In the genomic region with DNA sequence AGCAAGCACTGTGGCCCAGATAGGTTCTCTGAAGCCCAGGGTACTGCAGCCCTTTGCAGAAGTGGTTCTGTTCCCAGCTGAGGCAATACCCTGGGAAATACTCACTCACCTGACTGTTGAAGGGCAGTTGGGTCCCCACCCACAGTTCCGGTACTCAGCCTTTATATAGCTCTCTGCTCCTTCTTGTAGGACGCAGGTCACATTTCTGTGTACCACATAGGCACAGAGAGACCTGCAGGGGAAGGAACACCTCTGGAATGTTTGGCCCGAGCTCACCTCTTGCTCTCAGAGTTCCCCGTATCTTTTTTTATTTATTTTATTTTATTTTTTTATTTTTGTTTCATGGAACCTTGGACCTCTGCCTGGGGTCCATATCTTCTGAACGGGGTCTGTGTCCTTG, we compare ENCODE assay signal across 29 mouse cellular contexts. TPM values are rescaled to one million over a fixed set of nuclear protein-coding genes. Genes with fewer than 3 reads are reported as not detected.
DNase-seq lines count a peak whose midpoint lies in the region; ATAC-seq and TF ChIP-seq lines count a peak whose summit lies in the region.
"Had no signal": no experiment of that assay in that cellular context is flagged by ENCODE, and none has a peak within 500 bp of the region (broad histone marks: within the 10 kb centered on the region; RNA-seq: fewer than 3 reads in every experiment).

No protein-coding gene starts in this region.

- peaks cover 8% of the 10 kb centered on the region for H3K27me3 ChIP-seq in heart, adult 2 months (ENCODE audit: control insufficient read depth, insufficient read depth, low read length)
- peaks cover 21% of the 10 kb centered on the region for H3K27me3 ChIP-seq in lung, postnatal 0 days (replicated peaks; ENCODE audit: insufficient read depth, low read length)
- H3K27me3 ChIP-seq in intestine, embryonic 16.5 days (replicated peaks; ENCODE audit: control insufficient read depth, insufficient read depth, low read length): peaks cover 25% of the 10 kb centered on the region
- H3K27me3 ChIP-seq in stomach, embryonic 16.5 days (ENCODE audit: control insufficient read depth, insufficient read depth, low read length): peaks cover 17% of the 10 kb centered on the region
- H3K27me3 ChIP-seq in liver, postnatal 0 days (ENCODE audit: insufficient read depth, low read length): peaks cover 34% of the 10 kb centered on the region

- H3K27ac ChIP-seq in heart, adult 2 months: peak overlapping the region; percentile 26; the same call in 1 of the 2 replicates
- no peak overlapping the region for H3K27ac ChIP-seq in lung, postnatal 0 days (ENCODE audit: low read length)
- H3K27ac ChIP-seq in intestine, embryonic 16.5 days (ENCODE audit: low read length): no peak overlapping the region
- H3K27ac ChIP-seq in stomach, embryonic 16.5 days (ENCODE audit: low read length): no peak overlapping the region
- no peak overlapping the region for H3K27ac ChIP-seq in liver, postnatal 0 days (ENCODE audit: low read depth)
- H3K27ac ChIP-seq: forebrain, embryonic 12.5 days; hindbrain, embryonic 10.5 days; kidney, embryonic 15.5 days; layer of hippocampus, adult 2 months had no signal

- no peak overlapping the region for H3K9ac ChIP-seq in heart, adult 2 months (ENCODE audit: low read depth, low read length)
- H3K9ac ChIP-seq in lung, postnatal 0 days (replicated peaks; ENCODE audit: low read depth): no peak overlapping the region
- no peak overlapping the region for H3K9ac ChIP-seq in intestine, embryonic 16.5 days (ENCODE audit: low read depth, low read length)
- no peak overlapping the region for H3K9ac ChIP-seq in stomach, embryonic 16.5 days (ENCODE audit: low read length)
- H3K9ac ChIP-seq in liver, postnatal 0 days (replicated peaks): no peak overlapping the region
- H3K9ac ChIP-seq: forebrain, postnatal 0 days; kidney, embryonic 15.5 days had no signal

- H3K4me1 ChIP-seq in heart, adult 2 months (ENCODE audit: control insufficient read depth, insufficient read depth, low read length): no peaks in the 10 kb centered on the region
- H3K4me1 ChIP-seq in lung, postnatal 0 days (ENCODE audit: insufficient read depth, low read depth, low read length): 0 out of 2 replicates have a peak, but pooled peaks cover 3% of the 10 kb centered on the region
- peaks cover 12% of the 10 kb centered on the region; the same call in 1 of the 2 replicates for H3K4me1 ChIP-seq in intestine, embryonic 16.5 days (ENCODE audit: control insufficient read depth, insufficient read depth, low read length)
- peaks cover 8% of the 10 kb centered on the region; the same call in 1 of the 2 replicates for H3K4me1 ChIP-seq in stomach, embryonic 16.5 days (ENCODE audit: control insufficient read depth, insufficient read depth, low read length)
- H3K4me1 ChIP-seq in liver, postnatal 0 days (ENCODE audit: insufficient read depth): 0 out of 2 replicates have a peak, but pooled peaks cover 4% of the 10 kb centered on the region

- H3K79me2 ChIP-seq in heart, adult 2 months (replicated peaks; ENCODE audit: control insufficient read depth, insufficient read depth, low read length): no peaks in the 10 kb centered on the region

- H3K9me3 ChIP-seq in lung, postnatal 0 days (ENCODE audit: low read length): no peaks in the 10 kb centered on the region
- no peaks in the 10 kb centered on the region for H3K9me3 ChIP-seq in intestine, embryonic 16.5 days (ENCODE audit: control insufficient read depth, low read length)
- H3K9me3 ChIP-seq in stomach, embryonic 16.5 days (replicated peaks; ENCODE audit: control insufficient read depth, low read length): no peaks in the 10 kb centered on the region
- no peaks in the 10 kb centered on the region for H3K9me3 ChIP-seq in liver, postnatal 0 days (ENCODE audit: low read length)
- H3K9me3 ChIP-seq: forebrain, embryonic 12.5 days; heart, embryonic 12.5 days; hindbrain, embryonic 10.5 days; kidney, embryonic 15.5 days had no signal

- H3K4me2 ChIP-seq in lung, postnatal 0 days (replicated peaks; ENCODE audit: low read depth, low read length): no peak overlapping the region
- peak overlapping the region; percentile 93 for H3K4me2 ChIP-seq in intestine, embryonic 16.5 days (ENCODE audit: low read depth, low read length)
- peak overlapping the region; percentile 83 for H3K4me2 ChIP-seq in stomach, embryonic 16.5 days (ENCODE audit: low read depth, low read length)
- no peak overlapping the region for H3K4me2 ChIP-seq in liver, postnatal 0 days (ENCODE audit: low read depth, low read length)

- TF ChIP-seq CTCF in heart, adult 2 months (IDR thresholded peaks at IDR 0.05): no peak
- no peak for TF ChIP-seq CTCF in lung, postnatal 0 days (IDR thresholded peaks at IDR 0.05)
- no peak for TF ChIP-seq CTCF in liver, postnatal 0 days (IDR thresholded peaks at IDR 0.05; ENCODE audit: low read depth)

- ATAC-seq in lung, postnatal 0 days: peak; percentile 32
- ATAC-seq in intestine, embryonic 16.5 days: no peak
- no peak for ATAC-seq in stomach, embryonic 16.5 days (ENCODE audit: insufficient read depth, low FRiP score)
- ATAC-seq in liver, postnatal 0 days: no peak
- ATAC-seq: midbrain, embryonic 16.5 days; Patski had no signal

- H3K4me3 ChIP-seq in heart, adult 2 months: no peak overlapping the region
- no peak overlapping the region for H3K4me3 ChIP-seq in lung, postnatal 0 days (ENCODE audit: low read depth, low read length)
- H3K4me3 ChIP-seq in intestine, embryonic 16.5 days (ENCODE audit: low read length): peak overlapping the region; percentile 61; the same call in 1 of the 2 replicates
- no peak overlapping the region for H3K4me3 ChIP-seq in stomach, embryonic 16.5 days (replicated peaks; ENCODE audit: low read length)
- H3K4me3 ChIP-seq in liver, postnatal 0 days (ENCODE audit: low read depth, low read length): no peak overlapping the region
- H3K4me3 ChIP-seq: layer of hippocampus, adult 2 months had no signal

- WGBS in heart, adult 2 months: 86% methylated on average over 5 of the region's 5 CpGs
- 64% methylated on average over 5 of the region's 5 CpGs for WGBS in lung, postnatal 0 days
- 73% methylated on average over 5 of the region's 5 CpGs for WGBS in intestine, embryonic 16.5 days
- WGBS in stomach, embryonic 16.5 days: 77% methylated on average over 5 of the region's 5 CpGs
- 71% methylated on average over 5 of the region's 5 CpGs for WGBS in liver, postnatal 0 days (ENCODE audit: insufficient replicate concordance)

- TF ChIP-seq POLR2A in heart, adult 2 months (IDR thresholded peaks at IDR 0.05; ENCODE audit: insufficient read depth, low read depth, low read length): no peak

- no peaks in the 10 kb centered on the region for H3K36me3 ChIP-seq in heart, adult 2 months (ENCODE audit: control insufficient read depth, insufficient read depth, low read length)
- H3K36me3 ChIP-seq in lung, postnatal 0 days (ENCODE audit: insufficient read depth, low read length): no peaks in the 10 kb centered on the region
- peaks cover 2% of the 10 kb centered on the region; the same call in 1 of the 2 replicates for H3K36me3 ChIP-seq in intestine, embryonic 16.5 days (ENCODE audit: control insufficient read depth, insufficient read depth, low read length)
- H3K36me3 ChIP-seq in stomach, embryonic 16.5 days (ENCODE audit: control insufficient read depth, insufficient read depth, low read length): no peaks in the 10 kb centered on the region
- no peaks in the 10 kb centered on the region for H3K36me3 ChIP-seq in liver, postnatal 0 days (replicated peaks; ENCODE audit: insufficient read depth, low read length)
- H3K36me3 ChIP-seq: forebrain, embryonic 12.5 days; heart, embryonic 12.5 days had no signal

- no peak for TF ChIP-seq EP300 in heart, adult 2 months (IDR thresholded peaks at IDR 0.05; ENCODE audit: insufficient read depth, low read depth, low read length)
- no peak for TF ChIP-seq EP300 in lung, postnatal 0 days (IDR thresholded peaks at IDR 0.05)
- no peak for TF ChIP-seq EP300 in liver, postnatal 0 days (IDR thresholded peaks at IDR 0.05; ENCODE audit: low read depth)

- intact Hi-C loops in heart, adult 2 months (cut with DNase I): no loop called here

- DNase-seq in heart, adult 2 months: no peak
- DNase-seq in heart, adult 8-10 months (ENCODE audit: low spot score): no peak
- no peak for DNase-seq in lung, postnatal 0 days (ENCODE audit: low spot score)
- DNase-seq in lung, postnatal 14 days: no peak
- DNase-seq in thymus, adult 18-20 months: no peak
- no peak for DNase-seq in liver, postnatal 0 days
- DNase-seq: adrenal gland, postnatal 10 days; cerebellum, adult 8-10 months; cerebellum, postnatal 25 days; forebrain, postnatal 0 days; gastrocnemius, postnatal 10 days; kidney, adult 11 months; kidney, postnatal 25 days; lung, postnatal 10 days; right cerebral cortex, adult 18-20 months; spleen, adult 18-20 months; thymus, postnatal 25 days had no signal

RNA-seq across cellular contexts. Expression of a gene that starts 1.5 kb away (rescaled TPM):
- 1 to 10 TPM; 1.5 to 2.8 TPM for total RNA-seq in heart, adult 2 months (2021)
- polyA plus RNA-seq in heart, adult 2 months (2012; rRNA removed): 0.04 TPM in 1 of 2 replicates, not detected in the other
- 1 to 10 TPM in 3 of 4 experiments, under 1 TPM in 1; 0.57 to 3.0 (median 1.9) TPM for total RNA-seq in heart, adult 8-10 months (2022)
- 0.36 and 0.52 TPM in 2 replicates for polyA plus RNA-seq in lung, postnatal 0 days (2015; fragmentation: Nextera tagmentation; extraction: Ambion mirVana)
- 24.4 and 24.8 TPM in 2 replicates for polyA plus RNA-seq in intestine, embryonic 16.5 days (2015; fragmentation: Nextera tagmentation; extraction: Ambion mirVana)
- polyA plus RNA-seq in stomach, embryonic 16.5 days (2015; fragmentation: Nextera tagmentation; extraction: Ambion mirVana): 22.5 and 25.3 TPM in 2 replicates
- polyA plus RNA-seq in liver, postnatal 0 days (2015; fragmentation: Nextera tagmentation; extraction: Ambion mirVana): 0.07 TPM in 1 of 2 replicates, not detected in the other
- total RNA-seq: megakaryocyte progenitor cell, adult 5-6 weeks; MEL; neutrophil, adult 5-6 weeks had no signal
- polyA plus RNA-seq: Patski had no signal

RNA-seq across cellular contexts. Expression of a gene that starts 30.2 kb away (rescaled TPM):
- 1 to 10 TPM; 4.6 to 7.2 TPM for total RNA-seq in heart, adult 2 months (2021)
- 4.4 and 5.4 TPM in 2 replicates for polyA plus RNA-seq in heart, adult 2 months (2012; rRNA removed)
- total RNA-seq in heart, adult 8-10 months (2022): 1 to 10 TPM; 3.6 to 6.6 (median 4.9) TPM
- 3.2 and 4.5 TPM in 2 replicates for polyA plus RNA-seq in lung, postnatal 0 days (2015; fragmentation: Nextera tagmentation; extraction: Ambion mirVana)
- 11.9 and 14.0 TPM in 2 replicates for polyA plus RNA-seq in intestine, embryonic 16.5 days (2015; fragmentation: Nextera tagmentation; extraction: Ambion mirVana)
- polyA plus RNA-seq in stomach, embryonic 16.5 days (2015; fragmentation: Nextera tagmentation; extraction: Ambion mirVana): 17.6 and 26.5 TPM in 2 replicates
- 0.91 and 1.2 TPM in 2 replicates for polyA plus RNA-seq in liver, postnatal 0 days (2015; fragmentation: Nextera tagmentation; extraction: Ambion mirVana)
- total RNA-seq: megakaryocyte progenitor cell, adult 5-6 weeks; neutrophil, adult 5-6 weeks had no signal

RNA-seq across cellular contexts. Expression of a gene that starts 37.8 kb away (rescaled TPM):
- total RNA-seq in heart, adult 2 months (2021): 10 to 100 TPM; 36.7 to 36.8 TPM
- 7.9 and 14.0 TPM in 2 replicates for polyA plus RNA-seq in heart, adult 2 months (2012; rRNA removed)
- 10 to 100 TPM; 32.2 to 35.5 (median 33.1) TPM for total RNA-seq in heart, adult 8-10 months (2022)
- polyA plus RNA-seq in lung, postnatal 0 days (2015; fragmentation: Nextera tagmentation; extraction: Ambion mirVana): 7.2 and 10.9 TPM in 2 replicates
- 5.9 and 6.6 TPM in 2 replicates for polyA plus RNA-seq in intestine, embryonic 16.5 days (2015; fragmentation: Nextera tagmentation; extraction: Ambion mirVana)
- polyA plus RNA-seq in stomach, embryonic 16.5 days (2015; fragmentation: Nextera tagmentation; extraction: Ambion mirVana): 9.8 and 10.7 TPM in 2 replicates
- polyA plus RNA-seq in liver, postnatal 0 days (2015; fragmentation: Nextera tagmentation; extraction: Ambion mirVana): 4.1 and 6.0 TPM in 2 replicates

Comparison
In these comparisons a context has a peak if more than half of its experiments do, and no peak if none do; other contexts are left out.
1. H3K4me2 ChIP-seq: peak in intestine, embryonic 16.5 days (single experiment) and stomach, embryonic 16.5 days (single experiment); none in lung, postnatal 0 days (single experiment) and liver, postnatal 0 days (single experiment).
2. RNA of a gene that starts 1.5 kb away (polyA plus RNA-seq): 22.5 to 25.3 TPM in stomach, embryonic 16.5 days and 24.4 to 24.8 TPM in intestine, embryonic 16.5 days; 0.36 to 0.52 TPM in lung, postnatal 0 days, 0.04 TPM in heart, adult 2 months and 0.07 TPM in liver, postnatal 0 days; every median in the first group is over 10 times any median in the second.